Mouse (Mus musculus): ENCODE measurements around the gene Htr2a.

Htr2a gene

GRCm38 (mm10) chr14:74640819-74641381 is at the start of gene Htr2a:
Gene Htr2a (plus strand): TSS chr14:74640840.
- DNase-seq: no peak

- DNase-seq: no peak
Observed at GRCm38 (mm10) chr14:74601333-74602087, 39.1 kb upstream of the Htr2a start.

DNA sequence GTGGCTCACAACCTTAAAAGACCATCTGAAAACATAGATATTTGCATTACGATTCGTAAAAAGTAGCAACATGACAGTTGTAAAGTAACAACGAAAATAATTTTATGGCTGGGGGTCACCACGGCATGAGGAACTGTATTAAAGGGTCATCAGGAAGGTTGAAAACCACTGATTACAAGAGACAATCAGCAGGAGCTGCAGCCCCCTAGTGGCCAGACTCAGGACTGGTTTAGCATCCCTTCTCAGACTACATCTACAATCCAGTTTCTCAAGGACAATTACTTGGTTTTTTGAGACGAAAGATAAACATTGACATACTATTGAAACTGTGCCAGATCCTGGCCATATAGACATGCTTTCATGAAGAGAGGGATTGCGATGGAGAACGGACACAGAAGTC is 38.1 kb upstream of the Htr2a start:
- DNase-seq: peak in 1 of 2 experiments; percentile 43

DNA sequence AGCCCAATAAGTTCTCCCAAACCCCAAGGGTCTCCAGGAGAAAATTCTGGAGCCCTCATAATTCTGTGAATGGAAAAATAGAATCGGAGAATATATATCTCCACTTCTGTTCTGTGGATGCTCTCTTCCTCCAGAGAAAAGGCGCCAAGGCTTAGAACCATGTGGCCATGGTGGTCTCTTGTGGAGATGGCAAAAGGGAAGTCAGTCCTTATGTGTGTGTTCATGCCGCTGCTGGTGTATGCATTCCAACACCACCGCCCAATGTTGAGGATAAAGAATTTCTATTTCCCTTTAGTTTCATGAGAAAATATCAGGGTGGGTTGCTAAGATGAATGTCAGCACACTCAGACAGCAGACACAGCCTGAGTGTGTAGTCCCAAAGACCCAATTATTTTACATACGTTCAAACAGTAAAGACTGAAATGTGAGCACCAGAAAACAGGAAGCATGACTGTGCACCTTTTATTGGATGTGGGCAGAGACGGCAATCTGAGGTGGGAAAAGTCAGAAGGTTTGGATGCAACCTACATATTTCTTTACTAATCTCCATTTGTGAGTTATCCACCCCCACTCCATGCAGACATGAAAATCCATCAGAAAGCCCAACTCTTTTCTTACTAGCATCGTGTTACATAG is 37.4 kb upstream of the Htr2a start:
- DNase-seq: no peak

- DNase-seq: no peak
Observed at GRCm38 (mm10) chr14:74611326-74611725, 29.3 kb upstream of the Htr2a start.

DNA sequence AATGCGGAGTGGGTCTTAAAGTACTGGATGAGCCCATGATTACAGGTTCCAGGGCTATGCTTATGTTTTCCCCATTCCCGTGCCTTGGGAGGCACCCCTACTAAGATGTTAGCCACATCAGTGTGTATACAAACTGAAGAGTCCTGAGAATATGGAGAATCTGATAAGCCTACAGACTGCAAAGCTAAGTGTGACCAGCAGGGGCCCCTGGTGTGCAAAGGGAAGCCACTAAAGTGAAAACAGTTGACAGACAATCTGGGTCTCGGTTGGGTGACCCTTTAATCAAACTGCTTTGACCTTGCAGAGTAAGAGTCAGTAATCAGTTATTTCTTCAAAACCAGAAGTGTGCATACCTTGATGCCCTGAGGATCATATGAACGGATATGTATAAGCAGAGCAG is 21.8 kb upstream of the Htr2a start:
- peak in 1 of 2 experiments; percentile 15 for DNase-seq

- DNase-seq: no peak
Observed at GRCm38 (mm10) chr14:74638071-74638470, 2.6 kb upstream of the Htr2a start.

DNA sequence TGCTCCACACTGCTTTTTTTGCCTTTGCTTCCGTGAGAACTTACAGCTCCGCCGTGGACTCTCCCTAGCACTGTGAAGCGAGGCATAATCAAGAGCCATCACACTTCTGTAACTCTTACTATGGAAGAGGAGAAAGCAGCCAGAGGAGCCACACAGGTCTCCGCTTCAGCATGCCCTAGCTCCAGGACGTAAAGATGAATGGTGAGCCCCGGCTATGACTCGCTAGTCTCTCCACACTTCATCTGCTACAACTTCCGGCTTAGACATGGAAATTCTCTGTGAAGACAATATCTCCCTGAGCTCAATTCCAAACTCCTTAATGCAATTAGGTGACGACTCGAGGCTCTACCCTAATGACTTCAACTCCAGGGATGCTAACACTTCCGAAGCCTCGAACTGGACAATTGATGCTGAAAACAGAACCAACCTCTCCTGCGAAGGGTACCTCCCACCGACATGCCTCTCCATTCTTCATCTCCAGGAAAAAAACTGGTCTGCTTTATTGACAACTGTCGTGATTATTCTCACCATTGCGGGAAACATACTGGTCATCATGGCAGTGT is 1.1 kb downstream of the Htr2a start:
- no peak for DNase-seq

DNA sequence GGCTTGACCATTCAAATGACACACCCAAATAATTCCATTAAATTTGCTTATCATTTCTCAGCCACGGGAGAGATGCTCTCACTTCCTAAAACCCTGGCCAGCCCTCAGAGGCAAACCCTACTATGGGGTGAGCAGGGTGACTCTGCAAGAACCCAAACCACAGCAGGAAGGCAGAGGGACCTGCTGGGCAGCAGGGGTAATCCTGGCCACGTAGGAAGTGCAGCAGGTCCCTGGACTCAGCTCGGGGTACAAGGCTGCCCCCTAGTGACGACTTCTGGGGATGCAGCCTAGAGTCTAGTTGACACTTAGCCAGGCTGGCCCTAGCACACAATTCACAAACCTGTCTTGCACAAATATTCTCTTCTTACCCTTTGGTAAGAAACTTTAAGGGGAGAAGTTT is 2.7 kb downstream of the Htr2a start:
- DNase-seq: peak; percentile 38 to 75

- DNase-seq: no peak
Observed at GRCm38 (mm10) chr14:74646107-74646793, 5.6 kb downstream of the Htr2a start.

GRCm38 (mm10) chr14:74650001-74650400 is 9.4 kb downstream of the Htr2a start:
- DNase-seq: no peak

- no peak for DNase-seq
Observed at GRCm38 (mm10) chr14:74651678-74652077, 11.0 kb downstream of the Htr2a start.

- DNase-seq: no peak
Observed at GRCm38 (mm10) chr14:74657227-74657626, 16.6 kb downstream of the Htr2a start.

DNA sequence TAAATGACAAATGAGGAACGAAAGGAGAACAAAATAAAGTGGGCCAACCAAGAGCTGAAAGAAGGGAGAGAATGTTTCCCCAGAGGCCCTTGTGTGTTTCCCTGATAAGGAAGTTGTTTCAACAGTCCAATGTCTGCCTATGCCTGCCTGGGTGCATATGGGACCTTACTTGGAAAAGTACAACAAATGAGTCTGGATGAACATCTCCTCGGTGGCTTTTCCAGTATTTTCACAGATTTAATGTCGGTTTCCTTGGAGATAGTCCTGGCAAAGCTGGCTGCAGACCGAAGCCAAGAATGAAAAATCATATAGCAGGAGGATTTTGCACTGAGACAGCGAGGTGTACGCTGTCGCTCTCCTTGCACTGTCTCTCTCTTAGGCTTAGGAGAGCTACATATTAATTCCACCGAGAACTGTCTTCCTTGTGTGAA is 18.8 kb downstream of the Htr2a start:
- no peak for DNase-seq

DNA sequence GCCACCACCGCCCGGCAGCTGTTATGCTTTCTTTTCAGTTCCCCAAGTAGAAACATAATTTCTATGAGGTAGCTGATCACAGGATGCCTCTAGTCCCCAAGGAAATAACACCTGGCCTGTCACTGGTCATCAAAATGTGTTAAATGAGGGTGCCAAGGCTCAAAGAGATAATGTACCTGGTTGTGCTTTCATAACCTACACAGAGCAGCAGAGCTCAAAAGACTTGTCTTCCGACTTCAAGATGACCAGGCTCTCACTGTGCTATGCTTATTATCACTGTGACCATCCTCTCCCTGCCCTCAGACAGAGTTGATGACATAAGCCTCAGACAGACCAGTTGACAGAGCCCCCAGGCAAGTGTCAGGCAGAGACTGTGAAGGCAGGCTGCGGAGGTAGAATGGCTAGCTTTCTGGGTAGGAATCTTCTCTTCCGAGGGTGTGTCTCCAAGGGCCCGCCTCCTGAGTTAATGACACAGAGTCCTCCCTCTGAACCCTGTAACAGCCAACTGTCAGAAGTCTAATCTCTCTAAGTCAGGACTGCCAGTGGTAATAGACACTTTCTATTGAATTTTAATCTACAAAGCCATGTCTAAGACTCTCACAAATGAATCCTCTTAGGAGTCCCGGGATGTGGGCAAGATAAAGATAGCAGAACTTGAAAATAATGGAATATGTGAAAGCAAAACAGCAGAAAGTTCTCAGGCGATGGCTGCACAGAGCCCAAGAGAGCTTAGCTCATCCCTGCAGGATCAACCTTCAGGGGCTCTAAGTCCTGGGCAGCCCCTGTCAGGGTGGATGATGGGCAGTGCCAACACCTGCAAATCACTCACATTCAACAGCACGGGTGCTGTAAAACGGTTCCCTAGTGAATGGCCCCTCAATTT is 31.7 kb downstream of the Htr2a start:
- DNase-seq: no peak

DNA sequence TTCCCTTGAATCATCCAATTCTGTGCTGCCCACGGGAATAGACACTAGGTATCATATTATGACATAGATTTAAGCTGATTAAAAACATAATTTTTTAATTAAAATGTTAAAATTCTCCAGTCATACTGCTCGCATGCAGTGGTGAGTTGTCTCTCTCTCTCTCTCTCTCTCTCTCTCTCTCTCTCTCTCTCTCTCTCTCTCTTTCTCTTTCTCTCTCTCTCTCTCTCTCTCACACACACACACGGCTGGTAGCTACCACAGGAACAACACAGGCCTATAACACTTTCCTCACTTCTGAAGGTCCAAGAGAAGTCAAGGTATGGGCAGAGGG is 32.3 kb downstream of the Htr2a start:
- DNase-seq: no peak

- no peak for DNase-seq
Observed at GRCm38 (mm10) chr14:74673584-74673983, 32.9 kb downstream of the Htr2a start.

DNA sequence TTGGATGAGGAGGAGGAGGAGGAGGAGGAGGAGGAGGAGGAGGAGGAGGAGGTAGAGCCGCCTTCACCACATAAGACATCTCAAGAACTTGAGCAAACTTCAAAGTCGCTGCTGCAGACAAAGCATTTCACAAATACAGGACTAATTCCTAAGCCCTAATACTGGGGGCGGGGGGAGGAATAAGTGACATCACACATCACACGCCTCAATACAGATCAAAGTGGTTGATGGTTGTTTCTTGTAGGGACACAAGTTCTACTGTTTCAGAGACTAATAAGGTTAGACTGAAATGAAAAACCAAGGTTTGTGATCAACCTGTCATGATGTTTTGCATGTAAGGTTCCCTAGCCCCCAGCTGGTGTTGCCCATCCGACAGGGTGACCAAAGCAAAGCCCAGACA is 39.2 kb downstream of the Htr2a start:
- DNase-seq: no peak

DNA sequence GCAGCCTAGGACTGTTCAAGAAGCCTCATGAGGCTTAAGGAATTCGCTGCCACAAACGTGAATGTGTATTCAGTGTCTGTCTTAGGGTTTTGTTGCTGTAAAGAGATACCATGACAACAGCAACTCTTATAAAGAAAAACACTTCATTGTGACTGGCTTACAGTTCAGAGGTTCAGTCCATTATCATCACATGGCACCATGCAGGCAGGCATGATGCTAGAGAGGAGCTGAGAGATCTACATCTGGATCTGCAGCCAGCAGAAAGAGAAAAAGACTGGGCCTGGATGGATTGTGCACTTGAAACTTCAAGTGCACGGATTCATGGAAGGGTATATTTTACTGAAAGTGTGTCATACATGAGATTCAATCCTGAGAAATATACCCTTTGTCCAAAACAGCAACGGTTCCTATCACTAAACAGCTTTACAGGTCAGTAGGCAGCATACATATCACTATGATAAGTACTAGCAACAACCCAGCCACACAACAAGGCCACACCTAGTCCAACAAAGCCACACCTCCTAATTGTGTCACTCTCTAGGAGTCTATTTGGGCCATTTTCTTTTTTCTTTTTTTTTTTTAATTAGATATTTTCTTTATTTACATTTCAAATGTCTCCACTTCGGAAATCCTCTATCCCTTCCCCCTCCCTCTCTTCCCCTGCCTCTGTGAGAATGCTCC is 43.8 kb downstream of the Htr2a start:
- no peak for DNase-seq

DNA sequence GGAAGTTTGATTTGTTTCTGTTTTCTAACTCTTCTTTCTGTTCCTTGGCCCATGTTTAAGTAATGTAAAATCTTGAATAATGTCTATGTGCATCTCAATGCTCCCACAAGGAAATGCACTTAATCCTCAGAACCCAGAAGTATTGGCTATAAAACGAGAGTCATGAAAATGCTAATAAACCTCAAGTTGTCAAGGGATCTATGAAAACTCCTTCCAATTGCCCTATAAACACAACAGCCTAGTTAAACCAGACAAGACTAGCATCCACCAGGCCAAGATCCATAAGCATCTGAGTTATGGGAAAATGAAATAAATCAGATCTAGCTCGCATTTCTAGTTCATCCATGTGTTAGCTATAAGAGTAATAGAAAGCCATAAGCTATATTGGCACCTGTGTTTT is 51.3 kb downstream of the Htr2a start:
- DNase-seq: no peak

DNA sequence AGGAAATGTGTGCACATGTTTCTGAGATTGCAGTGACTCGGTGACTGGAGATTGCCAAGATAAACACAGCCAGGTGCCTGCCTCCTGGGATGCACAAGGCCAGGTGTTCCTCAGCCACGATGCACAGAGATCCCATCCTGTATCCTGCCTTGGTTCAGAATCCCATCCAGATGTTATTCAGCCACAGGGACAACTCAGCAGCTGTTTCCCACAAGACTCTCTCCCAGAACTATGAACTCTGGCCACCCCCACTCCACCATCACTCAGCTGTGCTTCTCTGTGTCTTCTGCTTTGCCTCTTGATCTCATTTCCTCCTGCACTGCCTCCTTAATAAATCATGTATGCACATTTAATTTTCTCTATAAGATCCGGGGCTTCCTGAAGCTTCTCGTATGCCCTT is 56.1 kb downstream of the Htr2a start:
- DNase-seq: no peak

- DNase-seq: no peak
Observed at GRCm38 (mm10) chr14:74697432-74697831, 56.8 kb downstream of the Htr2a start.

All from spleen, adult 18-20 months (tissue).